Mouse (Mus musculus) E14TG2a.4 (cell line): ENCODE data around the gene Ghr.

Source experiments
- CTCF ChIP-seq: conservative IDR thresholded peaks from 2 replicates; pipeline ENCODE4 v1.5.1; 2014; ENCODE audit warnings: low read length
- NANOG ChIP-seq: IDR thresholded peaks from 2 replicates; pipeline ENCODE4 v1.6.1; 2014; ENCODE audit warnings: borderline replicate concordance, low read length, mixed read lengths
- POU5F1 ChIP-seq: IDR thresholded peaks from 2 replicates; pipeline ENCODE4 v1.6.1; 2014; ENCODE audit warnings: low read length, borderline replicate concordance

- no peak for TF ChIP-seq CTCF
- TF ChIP-seq NANOG, result no peak
- no peak for TF ChIP-seq POU5F1
Measured at GRCm38 (mm10) chr15:3437381-3437780, 145.9 kb downstream of the Ghr start.
